Mouse (Mus musculus) limb, embryonic 14.5 days (tissue): Measurements from ENCODE around the gene Birc7. TPM values are rescaled to one million over a fixed set of nuclear protein-coding genes. Genes with fewer than 3 reads are reported as not detected.
A peak's percentile ranks its signal among the peaks of the same experiment; 100 is the strongest.

Source experiments
- ATAC-seq: fragments of 200-750 bp; cut with Nextera tagmentation; 2 replicates; pipeline ENCODE4 v1.8.0; 2017; ENCODE audit warnings: low read depth, moderate number of reproducible peaks, moderate TSS enrichment; ENCODE audit not compliant: low FRiP score
- DNase-seq: peaks from one replicate; pipeline ENCODE4 v3.0.0-alpha.2; 2015; ENCODE audit warnings: low spot score
- H3K27ac ChIP-seq: fragments of 300-500 bp; sonication (generic); replicated peaks from 2 replicates; pipeline ENCODE4 v1.5.1; 2014; ENCODE audit warnings: low read depth, mild to moderate bottlenecking, low read length, moderate library complexity, mixed read lengths
- H3K27me3 ChIP-seq: fragments of 300-500 bp; sonication (generic); 2 replicates; pipeline ENCODE4 v1.6.1; 2014; ENCODE audit warnings: low read length, mixed read lengths; ENCODE audit not compliant: control insufficient read depth, insufficient read depth
- H3K36me3 ChIP-seq: fragments of 300-500 bp; sonication (generic); 2 replicates; pipeline ENCODE4 v1.6.1; 2014; ENCODE audit warnings: mild to moderate bottlenecking, low read length, moderate library complexity, mixed read lengths; ENCODE audit not compliant: control insufficient read depth, insufficient read depth
- H3K4me1 ChIP-seq: fragments of 300-500 bp; sonication (generic); 2 replicates; pipeline ENCODE4 v1.6.1; 2014; ENCODE audit warnings: antibody characterized with exemption, low read length, mixed read lengths; ENCODE audit not compliant: control insufficient read depth, insufficient read depth
- H3K4me2 ChIP-seq: fragments of 300-500 bp; sonication (generic); replicated peaks from 2 replicates; pipeline ENCODE4 v1.6.1; 2014; ENCODE audit warnings: low read depth, mild to moderate bottlenecking, low read length, moderate library complexity; ENCODE audit not compliant: severe bottlenecking
- H3K4me3 ChIP-seq: fragments of 300-500 bp; sonication (generic); replicated peaks from 2 replicates; pipeline ENCODE4 v1.5.1; 2014; ENCODE audit warnings: low read length
- H3K9ac ChIP-seq: fragments of 300-500 bp; sonication (generic); 2 replicates; pipeline ENCODE4 v1.6.1; 2014; ENCODE audit warnings: mild to moderate bottlenecking, low read depth, low read length, moderate library complexity; ENCODE audit not compliant: severe bottlenecking
- H3K9me3 ChIP-seq: fragments of 300-500 bp; sonication (generic); 2 replicates; pipeline ENCODE4 v1.6.1; 2016; ENCODE audit warnings: low read length; ENCODE audit not compliant: control insufficient read depth
- POLR2A ChIP-seq: fragments of 200-500 bp; IDR thresholded peaks from 2 replicates; pipeline ENCODE4 v1.8.0; 2012; ENCODE audit warnings: inconsistent platforms, mild to moderate bottlenecking, moderate library complexity, borderline replicate concordance; ENCODE audit not compliant: insufficient read depth, insufficient read length; ENCODE audit errors: extremely low read depth
- WGBS: fragments of 180-500 bp; shearing (Covaris S2); extraction: QIAGEN DNeasy Blood & Tissue Kit; methylation state at CpG from one replicate; pipeline ENCODE4 v1.1.7; 2014; 5-methylcytosine and 5-hydroxymethylcytosine counted together
- microRNA-seq: library from miRNA; unstranded; fragments of <30 nt; microRNA quantifications from one replicate; pipeline ENCODE4, GENCODE M21; 2016
- polyA plus RNA-seq, 2 experiments: library from polyadenylated mRNA; depleted of rRNA in 1 of 2; stranded (reverse) in 1 of 2; unstranded in 1 of 2; fragments of >200 nt; fragmentation: Nextera tagmentation in 1 of 2; extraction: Ambion mirVana in 1 of 2; gene quantifications; 2 replicates each; pipeline versions ENCODE4 v1.2.1 to v1.2.3; 2012 to 2014

Gene Birc7
- polyA plus RNA-seq, 2 experiments, result not detected

DNA sequence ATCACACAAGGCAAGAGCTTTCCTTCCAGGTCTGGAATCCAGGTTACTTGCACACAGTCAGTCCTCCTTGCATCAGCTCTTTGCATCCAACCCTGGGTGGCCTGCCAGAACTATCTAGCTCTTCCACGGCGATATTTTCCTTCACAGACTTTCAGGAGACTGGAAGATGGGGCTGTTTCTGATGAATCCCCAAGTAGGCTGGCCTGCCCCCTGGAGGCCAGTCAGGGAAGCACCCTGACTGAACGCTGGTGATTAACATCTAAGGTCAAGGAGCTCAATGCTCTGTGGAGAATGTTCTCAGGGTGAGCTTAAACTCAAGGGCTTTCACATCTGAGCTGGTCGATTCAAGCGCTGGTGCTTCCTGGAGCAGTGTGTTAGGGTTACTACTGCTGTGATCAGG is 35.1 kb downstream of the Birc7 start:
- Histone ChIP-seq H3K27ac (no peak overlapping the region), H3K9me3 (no peaks in the 10 kb centered on the region), H3K27me3 (no peaks in the 10 kb centered on the region), H3K36me3 (no peaks in the 10 kb centered on the region; the same call in 1 of the 2 replicates), H3K9ac (no peak overlapping the region), H3K4me1 (peaks cover 5% of the 10 kb centered on the region; the same call in 1 of the 2 replicates), H3K4me2 (no peak overlapping the region), H3K4me3 (no peak overlapping the region)
- DNase-seq, result peak; percentile 45
- TF ChIP-seq POLR2A, result no peak
- ATAC-seq, result no peak
- 6% methylated on average over 5 of the region's 5 CpGs for WGBS

DNA sequence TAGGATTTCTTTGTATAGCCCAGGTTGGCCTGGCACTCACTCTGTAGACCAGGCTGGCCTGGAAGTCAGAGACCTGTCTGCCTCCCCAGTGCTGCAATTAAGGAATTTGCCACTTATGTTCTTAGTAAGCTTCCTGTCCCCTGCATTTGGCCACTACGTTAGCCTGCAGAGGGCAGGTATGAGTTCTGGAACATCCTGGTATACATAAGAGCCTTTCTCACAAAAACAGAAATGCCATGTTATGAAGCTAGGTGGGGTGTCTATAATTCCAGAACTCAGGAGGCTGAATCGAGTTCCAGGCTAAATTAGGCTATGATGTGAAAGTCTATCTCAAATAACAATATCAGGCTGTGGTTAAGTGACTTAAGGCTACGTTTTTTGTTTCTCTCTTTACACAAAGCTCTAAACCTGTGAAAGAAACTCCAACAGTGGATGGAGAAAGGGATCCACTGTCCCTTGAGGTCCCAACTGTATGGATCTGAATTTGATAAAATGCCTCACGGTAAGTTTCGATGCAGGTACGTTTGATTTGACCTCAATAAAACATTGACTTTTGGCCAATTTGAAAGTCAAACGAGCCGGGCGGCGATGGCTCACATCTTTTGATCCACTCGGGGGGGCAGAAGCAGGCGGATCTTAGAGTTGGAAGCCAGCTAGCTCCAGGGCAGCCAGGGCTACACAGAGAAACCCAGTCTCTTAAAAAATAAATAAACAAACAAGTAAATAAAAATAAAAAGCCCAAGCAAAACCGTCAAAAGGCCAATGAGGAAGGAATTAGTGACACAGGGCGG is 37.5 kb downstream of the Birc7 start:
- Histone ChIP-seq H3K4me3 (peak overlapping the region; percentile 91), H3K9ac (peak overlapping the region; percentile 96), H3K9me3 (no peaks in the 10 kb centered on the region), H3K4me2 (peak overlapping the region; percentile 72), H3K27me3 (no peaks in the 10 kb centered on the region), H3K27ac (peak overlapping the region; percentile 78), H3K36me3 (peaks cover 22% of the 10 kb centered on the region), H3K4me1 (peaks cover 5% of the 10 kb centered on the region; the same call in 1 of the 2 replicates)
- ATAC-seq, result no peak
- no peak for TF ChIP-seq POLR2A
- 8% methylated on average over 14 of the region's 14 CpGs for WGBS
- no peak for DNase-seq

DNA sequence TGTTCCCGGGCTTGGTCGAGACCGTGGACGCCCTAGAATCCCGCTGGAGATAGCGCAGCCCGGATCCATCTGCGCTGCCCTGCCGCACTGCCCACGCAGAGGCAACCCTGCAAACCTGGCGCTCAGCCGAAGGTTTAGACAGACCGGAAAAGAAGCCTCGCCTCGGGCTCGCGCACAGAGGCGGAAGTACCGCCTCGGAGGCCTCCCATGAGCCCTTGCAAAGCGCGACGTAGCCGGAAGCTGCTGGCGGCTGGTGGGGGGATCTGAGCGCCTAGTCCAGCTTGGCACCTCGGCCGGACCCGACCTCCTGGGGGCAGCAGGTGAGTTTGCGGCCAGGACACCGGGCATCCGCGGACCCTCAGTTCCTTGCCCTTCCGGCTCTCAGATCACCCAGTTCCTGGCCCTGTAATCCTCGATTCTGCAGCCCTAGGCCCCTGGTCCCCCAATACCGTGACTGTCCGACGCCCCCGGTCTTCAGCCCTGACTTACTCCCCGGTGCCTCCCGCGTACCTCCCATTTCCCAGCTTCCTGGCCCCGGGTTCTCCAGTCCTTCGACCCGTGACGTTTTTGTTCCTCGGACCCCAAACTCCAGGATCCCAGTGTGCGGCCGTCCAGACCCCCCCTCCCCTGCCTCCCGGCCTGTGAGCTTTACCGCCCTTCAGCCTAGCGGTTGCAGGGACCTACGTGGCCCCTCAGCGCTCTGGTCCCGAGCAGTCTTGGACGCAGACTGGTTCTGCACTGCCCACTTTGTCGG is 38.4 kb downstream of the Birc7 start, which contains the start of gene Arfgap1:
Gene Arfgap1 (plus strand): TSS at position 216 of the 754 bp plus-strand sequence.
- peak within 1 kb of the TSS; percentile 78 for H3K27ac ChIP-seq
- peak within 1 kb of the TSS; percentile 91 for H3K4me3 ChIP-seq
- peak; percentile 92 for DNase-seq

DNA sequence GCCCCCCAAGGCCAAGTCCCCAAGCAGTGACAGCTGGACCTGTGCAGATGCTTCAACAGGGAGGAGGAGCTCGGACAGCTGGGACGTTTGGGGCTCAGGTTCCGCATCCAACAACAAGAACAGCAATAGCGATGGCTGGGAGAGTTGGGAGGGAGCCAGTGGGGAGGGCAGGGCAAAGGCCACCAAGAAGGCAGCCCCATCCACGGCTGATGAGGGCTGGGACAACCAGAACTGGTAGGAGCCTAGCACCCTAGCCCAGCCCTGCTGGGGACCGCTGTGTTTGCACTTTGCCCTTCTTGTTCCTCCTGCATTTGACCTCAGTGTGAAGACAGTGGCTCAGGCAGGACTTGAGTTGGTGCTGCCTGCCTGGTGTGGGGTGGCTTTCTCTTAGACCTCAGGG is 52.3 kb downstream of the Birc7 start:
- Histone ChIP-seq H3K9me3 (no peaks in the 10 kb centered on the region), H3K27me3 (no peaks in the 10 kb centered on the region), H3K4me1 (no peaks in the 10 kb centered on the region), H3K36me3 (peaks cover 74% of the 10 kb centered on the region), H3K4me3 (no peak overlapping the region), H3K9ac (no peak overlapping the region), H3K27ac (no peak overlapping the region), H3K4me2 (no peak overlapping the region)
- no peak for TF ChIP-seq POLR2A
- 85% methylated on average over 6 of the region's 6 CpGs for WGBS
- DNase-seq, result no peak
- ATAC-seq, result no peak

More for the DNA sequence above, 38.4 kb downstream of the Birc7 start, which contains the start of gene Arfgap1:
- Histone ChIP-seq H3K4me2 (peak within 1 kb of the TSS; percentile 72), H3K27me3 (no peaks in the 10 kb centered on the region), H3K9me3 (no peaks in the 10 kb centered on the region), H3K4me1 (peaks cover 5% of the 10 kb centered on the region; the same call in 1 of the 2 replicates), H3K36me3 (peaks cover 31% of the 10 kb centered on the region), H3K9ac (peak within 1 kb of the TSS; percentile 96)
- ATAC-seq, result peak; percentile 91
- WGBS, result 2% methylated on average over 54 of the region's 57 CpGs
- peak; percentile 55; the same call in 1 of the 2 replicates for TF ChIP-seq POLR2A

Small RNA genes lying within 50 kb of the gene (microRNA-seq; reads per million reads assigned to microRNA genes)
- gene Mir124a-3, result not detected

Other genes with a start within 250 kb of the Birc7 start
- 28.9 and 39.7 TPM in 2 replicates for gene Dido1, start 219.0 kb upstream of the Birc7 start, polyA plus RNA-seq (2012; rRNA removed)
- 26.4 and 31.4 TPM in 2 replicates for gene Dido1, start 219.0 kb upstream of the Birc7 start, polyA plus RNA-seq (2014; fragmentation: Nextera tagmentation; extraction: Ambion mirVana)
- gene Gid8, start 218.9 kb upstream of the Birc7 start, polyA plus RNA-seq (2012; rRNA removed), result 58.9 and 64.0 TPM in 2 replicates
- 69.9 and 71.9 TPM in 2 replicates for gene Gid8, start 218.9 kb upstream of the Birc7 start, polyA plus RNA-seq (2014; fragmentation: Nextera tagmentation; extraction: Ambion mirVana)
- gene Slc17a9, start 203.8 kb upstream of the Birc7 start, polyA plus RNA-seq (2012; rRNA removed), result 3.4 and 5.9 TPM in 2 replicates
- 1.7 and 2.2 TPM in 2 replicates for gene Slc17a9, start 203.8 kb upstream of the Birc7 start, polyA plus RNA-seq (2014; fragmentation: Nextera tagmentation; extraction: Ambion mirVana)
- not detected in 2 replicates for gene Bhlhe23, start 152.1 kb upstream of the Birc7 start, polyA plus RNA-seq (2012; rRNA removed)
- gene Bhlhe23, start 152.1 kb upstream of the Birc7 start, polyA plus RNA-seq (2014; fragmentation: Nextera tagmentation; extraction: Ambion mirVana), result not detected in 2 replicates
- gene Ythdf1, start 8.1 kb upstream of the Birc7 start, polyA plus RNA-seq (2012; rRNA removed), result 66.3 and 85.7 TPM in 2 replicates
- 65.7 and 67.6 TPM in 2 replicates for gene Ythdf1, start 8.1 kb upstream of the Birc7 start, polyA plus RNA-seq (2014; fragmentation: Nextera tagmentation; extraction: Ambion mirVana)
- gene Nkain4, start 25.7 kb downstream of the Birc7 start, polyA plus RNA-seq (2012; rRNA removed), result 9.2 and 11.2 TPM in 2 replicates
- gene Nkain4, start 25.7 kb downstream of the Birc7 start, polyA plus RNA-seq (2014; fragmentation: Nextera tagmentation; extraction: Ambion mirVana), result 12.9 and 13.4 TPM in 2 replicates
- 161 and 169 TPM in 2 replicates for gene Arfgap1, start 38.2 kb downstream of the Birc7 start, polyA plus RNA-seq (2012; rRNA removed)
- 102 and 105 TPM in 2 replicates for gene Arfgap1, start 38.2 kb downstream of the Birc7 start, polyA plus RNA-seq (2014; fragmentation: Nextera tagmentation; extraction: Ambion mirVana)
- gene Col20a1, start 57.5 kb downstream of the Birc7 start, polyA plus RNA-seq (2012; rRNA removed), result 5.7 and 6.1 TPM in 2 replicates
- 2.7 and 2.8 TPM in 2 replicates for gene Col20a1, start 57.5 kb downstream of the Birc7 start, polyA plus RNA-seq (2014; fragmentation: Nextera tagmentation; extraction: Ambion mirVana)
- 1.9 and 3.1 TPM in 2 replicates for gene Chrna4, start 114.5 kb downstream of the Birc7 start, polyA plus RNA-seq (2012; rRNA removed)
- 2.5 and 2.7 TPM in 2 replicates for gene Chrna4, start 114.5 kb downstream of the Birc7 start, polyA plus RNA-seq (2014; fragmentation: Nextera tagmentation; extraction: Ambion mirVana)
- gene Kcnq2, start 206.3 kb downstream of the Birc7 start, polyA plus RNA-seq (2012; rRNA removed), result 0.28 and 0.38 TPM in 2 replicates
- 0.14 TPM in 1 of 2 replicates, not detected in the other for gene Kcnq2, start 206.3 kb downstream of the Birc7 start, polyA plus RNA-seq (2014; fragmentation: Nextera tagmentation; extraction: Ambion mirVana)
- gene Eef1a2, start 228.0 kb downstream of the Birc7 start, polyA plus RNA-seq (2012; rRNA removed), result 0.10 and 0.29 TPM in 2 replicates
- not detected in 2 replicates for gene Eef1a2, start 228.0 kb downstream of the Birc7 start, polyA plus RNA-seq (2014; fragmentation: Nextera tagmentation; extraction: Ambion mirVana)